In the genomic region with DNA sequence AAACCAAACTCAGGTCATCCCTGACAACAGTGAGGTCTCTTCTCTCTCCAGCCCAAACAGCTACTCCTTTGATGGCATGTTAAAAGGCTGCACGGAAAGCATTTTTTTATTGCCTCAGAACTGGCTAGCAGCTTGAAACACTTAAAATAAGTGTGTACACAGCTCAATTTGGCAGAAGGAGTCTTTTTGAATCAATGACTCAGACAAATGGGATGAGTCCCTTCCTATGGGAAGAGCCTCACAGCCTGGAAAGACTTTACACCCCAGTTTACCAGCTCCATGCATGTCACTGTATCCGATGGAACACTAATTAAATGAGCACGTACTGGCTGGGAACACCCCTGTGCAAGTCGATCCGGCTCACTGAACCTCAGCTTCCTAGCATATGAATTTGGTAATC, we compare ENCODE assay signal across 21 mouse cellular contexts.
"Had no signal": no experiment of that assay in that cellular context is flagged by ENCODE, and none has a peak within 500 bp of the region (broad histone marks: within the 10 kb centered on the region; RNA-seq: fewer than 3 reads in every experiment).

No protein-coding gene starts in this region.

- H3K27ac ChIP-seq: kidney, postnatal 0 days; layer of hippocampus, adult 2 months; limb, embryonic 12.5 days; limb, embryonic 15.5 days; liver, embryonic 12.5 days; liver, embryonic 15.5 days; lung, embryonic 15.5 days; midbrain, embryonic 10.5 days; neural tube, embryonic 12.5 days; neural tube, embryonic 15.5 days had no signal

- DNase-seq: kidney, postnatal 25 days; layer of hippocampus, adult 9-11 months; left cerebral cortex, postnatal 4 days; lung, adult 18-20 months; lung, postnatal 10 days; lung, postnatal 36 days; midbrain, embryonic 14.5 days; right cerebral cortex, adult 18-20 months; thymus, adult 18-20 months; thymus, postnatal 36 days had no signal

- H3K4me3 ChIP-seq: layer of hippocampus, adult 2 months; limb, embryonic 12.5 days; limb, embryonic 15.5 days; liver, embryonic 12.5 days; liver, embryonic 15.5 days; lung, embryonic 15.5 days; megakaryocyte, embryonic 14.5 days; midbrain, embryonic 10.5 days; neural tube, embryonic 12.5 days; neural tube, embryonic 15.5 days had no signal

- H3K36me3 ChIP-seq: limb, embryonic 12.5 days; limb, embryonic 15.5 days; liver, embryonic 12.5 days; liver, embryonic 15.5 days; lung, embryonic 15.5 days; midbrain, embryonic 10.5 days; neural tube, embryonic 12.5 days; neural tube, embryonic 15.5 days had no signal

- H3K9me3 ChIP-seq: limb, embryonic 15.5 days; liver, embryonic 12.5 days; liver, embryonic 15.5 days; lung, embryonic 15.5 days; midbrain, embryonic 10.5 days; neural tube, embryonic 12.5 days; neural tube, embryonic 15.5 days had no signal

- H3K4me2 ChIP-seq: limb, embryonic 12.5 days; limb, embryonic 15.5 days; liver, embryonic 12.5 days; liver, embryonic 15.5 days; lung, embryonic 15.5 days; neural tube, embryonic 12.5 days; neural tube, embryonic 15.5 days had no signal

- H3K4me1 ChIP-seq: limb, embryonic 12.5 days; limb, embryonic 15.5 days; liver, embryonic 12.5 days; liver, embryonic 15.5 days; lung, embryonic 15.5 days; megakaryocyte, embryonic 14.5 days; neural tube, embryonic 12.5 days; neural tube, embryonic 15.5 days had no signal

- H3K27me3 ChIP-seq: limb, embryonic 12.5 days; limb, embryonic 15.5 days; liver, embryonic 12.5 days; liver, embryonic 15.5 days; lung, embryonic 15.5 days; neural tube, embryonic 12.5 days; neural tube, embryonic 15.5 days had no signal

- ATAC-seq: liver, embryonic 12.5 days had no signal

- H3K9ac ChIP-seq: limb, embryonic 12.5 days; limb, embryonic 15.5 days; liver, embryonic 12.5 days; liver, embryonic 15.5 days; lung, embryonic 15.5 days; neural tube, embryonic 12.5 days; neural tube, embryonic 15.5 days had no signal
